Mouse (Mus musculus): ENCODE data around the gene Tbc1d5. TPM values are rescaled to one million over a fixed set of nuclear protein-coding genes. Genes with fewer than 3 reads are reported as not detected.

Gene Tbc1d5
- polyA plus RNA-seq, 1 experiment = 12.2 TPM

GRCm38 (mm10) chr17:51040861-51041260 lies 138.3 kb downstream of the Tbc1d5 start:
- no peaks in the 10 kb centered on the region for H3K27me3 ChIP-seq (ENCODE audit: control insufficient read depth, insufficient read depth, low read length)
- TF ChIP-seq CTCF (IDR thresholded peaks at IDR 0.05; ENCODE audit: borderline replicate concordance, control insufficient read depth, extremely low read depth, insufficient read depth, low read length, poor library complexity) (no peak), POLR2A (IDR thresholded peaks at IDR 0.05; ENCODE audit: control insufficient read depth, extremely low read depth, insufficient read depth, low read length, poor library complexity) (no peak)
- no peak overlapping the region for H3K27ac ChIP-seq (ENCODE audit: control insufficient read depth, insufficient read depth, low read length)
- DNase-seq = no peak
- 91% methylated on average over 1 of the region's 1 CpGs for WGBS
- H3K4me3 ChIP-seq (ENCODE audit: control insufficient read depth, insufficient read depth, low read length) = no peak overlapping the region
- H3K4me1 ChIP-seq (replicated peaks; ENCODE audit: control insufficient read depth, insufficient read depth, low read length) = no peaks in the 10 kb centered on the region
- no peaks in the 10 kb centered on the region for H3K36me3 ChIP-seq (ENCODE audit: control insufficient read depth, insufficient read depth, low read length)

GRCm38 (mm10) chr17:51023227-51023626 lies 155.9 kb downstream of the Tbc1d5 start:
- Histone ChIP-seq H3K4me3 (ENCODE audit: control insufficient read depth, insufficient read depth, low read length) (no peak overlapping the region), H3K27me3 (ENCODE audit: control insufficient read depth, insufficient read depth, low read length) (no peaks in the 10 kb centered on the region), H3K4me1 (replicated peaks; ENCODE audit: control insufficient read depth, insufficient read depth, low read length) (no peaks in the 10 kb centered on the region), H3K27ac (ENCODE audit: control insufficient read depth, insufficient read depth, low read length) (no peak overlapping the region), H3K36me3 (ENCODE audit: control insufficient read depth, insufficient read depth, low read length) (no peaks in the 10 kb centered on the region)
- no peak for TF ChIP-seq POLR2A (IDR thresholded peaks at IDR 0.05; ENCODE audit: control insufficient read depth, extremely low read depth, insufficient read depth, low read length, poor library complexity)
- no peak for TF ChIP-seq CTCF (IDR thresholded peaks at IDR 0.05; ENCODE audit: borderline replicate concordance, control insufficient read depth, extremely low read depth, insufficient read depth, low read length, poor library complexity)
- no peak for DNase-seq
- 98% methylated on average over 5 of the region's 5 CpGs for WGBS

DNA sequence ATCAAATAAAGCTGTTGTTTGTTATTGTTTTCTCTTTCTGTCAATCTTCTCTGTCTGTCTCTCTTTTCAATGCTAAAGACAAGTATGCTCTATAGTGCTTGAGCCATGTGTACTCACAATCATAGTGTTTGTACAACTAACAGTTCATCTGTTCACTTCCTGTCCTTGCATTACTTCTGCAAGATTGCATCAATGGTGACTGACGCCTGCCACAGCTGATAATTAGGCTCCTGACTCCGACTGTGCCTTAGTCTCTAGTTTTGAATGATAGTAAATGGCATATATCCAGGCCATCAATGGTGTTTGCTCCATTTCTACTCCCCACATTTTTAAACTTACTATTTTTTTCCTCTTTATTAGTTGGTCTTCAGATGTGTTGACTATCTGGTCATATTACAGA lies 162.8 kb downstream of the Tbc1d5 start:
- no peaks in the 10 kb centered on the region for H3K4me1 ChIP-seq (replicated peaks; ENCODE audit: control insufficient read depth, insufficient read depth, low read length)
- H3K27ac ChIP-seq (ENCODE audit: control insufficient read depth, insufficient read depth, low read length) = no peak overlapping the region
- 93% methylated on average over 2 of the region's 2 CpGs for WGBS
- no peak for DNase-seq
- TF ChIP-seq POLR2A (IDR thresholded peaks at IDR 0.05; ENCODE audit: control insufficient read depth, extremely low read depth, insufficient read depth, low read length, poor library complexity) (no peak), CTCF (IDR thresholded peaks at IDR 0.05; ENCODE audit: borderline replicate concordance, control insufficient read depth, extremely low read depth, insufficient read depth, low read length, poor library complexity) (no peak)
- no peaks in the 10 kb centered on the region for H3K36me3 ChIP-seq (ENCODE audit: control insufficient read depth, insufficient read depth, low read length)
- H3K4me3 ChIP-seq (ENCODE audit: control insufficient read depth, insufficient read depth, low read length) = no peak overlapping the region
- no peaks in the 10 kb centered on the region for H3K27me3 ChIP-seq (ENCODE audit: control insufficient read depth, insufficient read depth, low read length)

- H3K36me3 ChIP-seq (ENCODE audit: control insufficient read depth, insufficient read depth, low read length) = no peaks in the 10 kb centered on the region
- TF ChIP-seq POLR2A (IDR thresholded peaks at IDR 0.05; ENCODE audit: control insufficient read depth, extremely low read depth, insufficient read depth, low read length, poor library complexity) (no peak), CTCF (IDR thresholded peaks at IDR 0.05; ENCODE audit: borderline replicate concordance, control insufficient read depth, extremely low read depth, insufficient read depth, low read length, poor library complexity) (no peak)
- H3K4me1 ChIP-seq (replicated peaks; ENCODE audit: control insufficient read depth, insufficient read depth, low read length) = no peaks in the 10 kb centered on the region
- no peak overlapping the region for H3K4me3 ChIP-seq (ENCODE audit: control insufficient read depth, insufficient read depth, low read length)
- no peaks in the 10 kb centered on the region for H3K27me3 ChIP-seq (ENCODE audit: control insufficient read depth, insufficient read depth, low read length)
- DNase-seq = no peak
- H3K27ac ChIP-seq (ENCODE audit: control insufficient read depth, insufficient read depth, low read length) = no peak overlapping the region
These were observed 165.2 kb downstream of the Tbc1d5 start for GRCm38 (mm10) chr17:51013908-51014307.

DNA sequence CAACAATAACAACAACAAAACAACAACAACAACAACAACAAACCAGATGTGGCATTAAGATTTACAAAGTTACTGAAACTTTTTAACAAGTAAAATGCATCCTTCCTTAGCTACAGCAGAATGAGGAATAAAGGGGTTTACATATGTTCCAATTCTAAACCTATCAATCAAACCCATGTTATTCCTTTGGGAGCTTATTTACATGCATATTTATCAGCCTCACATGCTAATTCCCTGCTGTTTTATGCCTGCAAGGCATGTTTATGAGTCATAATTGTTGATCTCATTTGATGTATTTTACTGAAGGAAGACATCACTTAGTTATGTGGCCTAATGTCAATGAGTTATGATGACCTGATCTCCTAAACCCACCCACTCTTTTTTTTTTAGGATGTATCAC lies 176.0 kb downstream of the Tbc1d5 start:
- no peaks in the 10 kb centered on the region for H3K4me1 ChIP-seq (replicated peaks; ENCODE audit: control insufficient read depth, insufficient read depth, low read length)
- TF ChIP-seq POLR2A (IDR thresholded peaks at IDR 0.05; ENCODE audit: control insufficient read depth, extremely low read depth, insufficient read depth, low read length, poor library complexity) = no peak
- TF ChIP-seq CTCF (IDR thresholded peaks at IDR 0.05; ENCODE audit: borderline replicate concordance, control insufficient read depth, extremely low read depth, insufficient read depth, low read length, poor library complexity) = no peak
- H3K36me3 ChIP-seq (ENCODE audit: control insufficient read depth, insufficient read depth, low read length) = no peaks in the 10 kb centered on the region
- no peak for DNase-seq
- H3K27me3 ChIP-seq (ENCODE audit: control insufficient read depth, insufficient read depth, low read length) = no peaks in the 10 kb centered on the region
- H3K4me3 ChIP-seq (ENCODE audit: control insufficient read depth, insufficient read depth, low read length) = no peak overlapping the region
- no peak overlapping the region for H3K27ac ChIP-seq (ENCODE audit: control insufficient read depth, insufficient read depth, low read length)

- 61% methylated on average over 1 of the region's 1 CpGs for WGBS
- H3K27me3 ChIP-seq (ENCODE audit: control insufficient read depth, insufficient read depth, low read length) = no peaks in the 10 kb centered on the region
- no peak overlapping the region for H3K4me3 ChIP-seq (ENCODE audit: control insufficient read depth, insufficient read depth, low read length)
- H3K27ac ChIP-seq (ENCODE audit: control insufficient read depth, insufficient read depth, low read length) = no peak overlapping the region
- H3K4me1 ChIP-seq (replicated peaks; ENCODE audit: control insufficient read depth, insufficient read depth, low read length) = no peaks in the 10 kb centered on the region
- no peak for DNase-seq
- H3K36me3 ChIP-seq (ENCODE audit: control insufficient read depth, insufficient read depth, low read length) = no peaks in the 10 kb centered on the region
- no peak for TF ChIP-seq CTCF (IDR thresholded peaks at IDR 0.05; ENCODE audit: borderline replicate concordance, control insufficient read depth, extremely low read depth, insufficient read depth, low read length, poor library complexity)
- TF ChIP-seq POLR2A (IDR thresholded peaks at IDR 0.05; ENCODE audit: control insufficient read depth, extremely low read depth, insufficient read depth, low read length, poor library complexity) = no peak
These were observed 180.9 kb downstream of the Tbc1d5 start for GRCm38 (mm10) chr17:50998216-50998615.

DNA sequence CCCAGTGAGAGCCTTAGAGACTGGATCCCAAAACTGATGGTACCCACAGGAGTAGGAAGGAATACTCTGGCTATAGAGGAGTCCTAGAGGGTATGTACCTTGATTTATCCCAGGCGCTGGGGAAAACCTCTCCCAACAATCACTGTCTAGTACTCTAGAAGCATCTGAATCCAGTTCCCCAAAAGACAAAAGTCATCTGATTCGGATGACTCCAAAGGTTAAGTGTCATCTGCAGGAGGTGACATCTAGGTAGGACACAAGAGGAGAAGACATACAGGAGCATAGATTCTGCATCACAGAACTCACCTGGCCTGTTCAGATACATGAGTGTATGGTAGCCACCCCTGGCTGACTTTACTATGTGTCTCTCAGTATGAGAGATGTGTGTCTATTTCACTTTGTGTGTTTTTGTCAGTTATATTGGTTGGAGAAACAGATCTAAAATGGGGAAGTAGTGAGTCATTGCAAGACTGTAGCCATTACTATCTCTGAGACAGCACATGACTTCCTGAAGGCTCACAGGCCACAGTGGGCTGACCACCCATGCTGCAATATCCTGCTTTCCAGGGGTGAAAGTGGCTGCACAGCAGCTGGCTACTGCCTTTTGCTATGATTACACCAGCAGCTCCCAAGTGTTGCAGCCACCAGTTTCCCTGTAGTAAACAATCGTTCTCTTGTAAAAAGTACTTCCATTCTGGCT lies 185.7 kb downstream of the Tbc1d5 start:
- DNase-seq = no peak
- no peaks in the 10 kb centered on the region for H3K27me3 ChIP-seq (ENCODE audit: control insufficient read depth, insufficient read depth, low read length)
- TF ChIP-seq CTCF (IDR thresholded peaks at IDR 0.05; ENCODE audit: borderline replicate concordance, control insufficient read depth, extremely low read depth, insufficient read depth, low read length, poor library complexity) = no peak
- no peak overlapping the region for H3K4me3 ChIP-seq (ENCODE audit: control insufficient read depth, insufficient read depth, low read length)
- no peaks in the 10 kb centered on the region for H3K36me3 ChIP-seq (ENCODE audit: control insufficient read depth, insufficient read depth, low read length)
- H3K4me1 ChIP-seq (replicated peaks; ENCODE audit: control insufficient read depth, insufficient read depth, low read length) = no peaks in the 10 kb centered on the region
- 68% methylated on average over 3 of the region's 3 CpGs for WGBS
- no peak overlapping the region for H3K27ac ChIP-seq (ENCODE audit: control insufficient read depth, insufficient read depth, low read length)

All from thymus, adult 2 months (tissue).